Mouse (Mus musculus): ENCODE measurements around the gene Pkp3. TPM values are rescaled to one million over a fixed set of nuclear protein-coding genes. Genes with fewer than 3 reads are reported as not detected.

Gene Pkp3
- total RNA-seq, 2 experiments from 2014 or later: 3.8 to 9.7 TPM

Other genes with a start within 250 kb of the Pkp3 start
Only the 30 nearest of the 34 such genes appear.
- not detected in 2 replicates for gene Odf3, start 230.4 kb upstream of the Pkp3 start, total RNA-seq (2015)
- gene Odf3, start 230.4 kb upstream of the Pkp3 start, total RNA-seq (2017): not detected in 2 replicates
- not detected in 2 replicates for gene Gm45785, start 221.9 kb upstream of the Pkp3 start, total RNA-seq (2015)
- not detected in 2 replicates for gene Gm45785, start 221.9 kb upstream of the Pkp3 start, total RNA-seq (2017)
- gene Ric8a, start 221.3 kb upstream of the Pkp3 start, total RNA-seq (2015): 41.7 and 44.7 TPM in 2 replicates
- gene Ric8a, start 221.3 kb upstream of the Pkp3 start, total RNA-seq (2017): 29.7 and 30.4 TPM in 2 replicates
- gene Bet1l, start 220.6 kb upstream of the Pkp3 start, total RNA-seq (2015): 12.9 and 13.2 TPM in 2 replicates
- 15.5 and 37.7 TPM in 2 replicates for gene Bet1l, start 220.6 kb upstream of the Pkp3 start, total RNA-seq (2017)
- gene Psmd13, start 196.2 kb upstream of the Pkp3 start, total RNA-seq (2015): 87.5 and 89.5 TPM in 2 replicates
- 165 and 167 TPM in 2 replicates for gene Psmd13, start 196.2 kb upstream of the Pkp3 start, total RNA-seq (2017)
- gene Sirt3, start 195.9 kb upstream of the Pkp3 start, total RNA-seq (2015): 7.9 and 9.1 TPM in 2 replicates
- 6.7 and 9.5 TPM in 2 replicates for gene Sirt3, start 195.9 kb upstream of the Pkp3 start, total RNA-seq (2017)
- gene Cox8b, start 177.8 kb upstream of the Pkp3 start, total RNA-seq (2015): not detected in 2 replicates
- gene Cox8b, start 177.8 kb upstream of the Pkp3 start, total RNA-seq (2017): not detected in 2 replicates
- not detected in 2 replicates for gene Nlrp6, start 157.3 kb upstream of the Pkp3 start, total RNA-seq (2015)
- not detected in 2 replicates for gene Nlrp6, start 157.3 kb upstream of the Pkp3 start, total RNA-seq (2017)
- gene Pgghg, start 136.8 kb upstream of the Pkp3 start, total RNA-seq (2015): 8.7 and 9.3 TPM in 2 replicates
- gene Pgghg, start 136.8 kb upstream of the Pkp3 start, total RNA-seq (2017): 7.8 and 10.2 TPM in 2 replicates
- gene Ifitm5, start 127.9 kb upstream of the Pkp3 start, total RNA-seq (2015): 0.78 and 2.3 TPM in 2 replicates
- gene Ifitm5, start 127.9 kb upstream of the Pkp3 start, total RNA-seq (2017): 1.3 TPM in 1 of 2 replicates, not detected in the other
- gene Gm45717, start 122.3 kb upstream of the Pkp3 start, total RNA-seq (2015): not detected in 2 replicates
- gene Gm45717, start 122.3 kb upstream of the Pkp3 start, total RNA-seq (2017): 0.88 TPM in 1 of 2 replicates, not detected in the other
- 773 and 813 TPM in 2 replicates for gene Ifitm2, start 122.2 kb upstream of the Pkp3 start, total RNA-seq (2015)
- 401 and 447 TPM in 2 replicates for gene Ifitm2, start 122.2 kb upstream of the Pkp3 start, total RNA-seq (2017)
- gene Ifitm1, start 111.0 kb upstream of the Pkp3 start, total RNA-seq (2015): 110 and 111 TPM in 2 replicates
- gene Ifitm1, start 111.0 kb upstream of the Pkp3 start, total RNA-seq (2017): 48.4 and 56.3 TPM in 2 replicates
- gene Ifitm3, start 67.4 kb upstream of the Pkp3 start, total RNA-seq (2015): 2,002 and 2,201 TPM in 2 replicates
- gene Ifitm3, start 67.4 kb upstream of the Pkp3 start, total RNA-seq (2017): 715 and 839 TPM in 2 replicates
- 1,773 and 2,031 TPM in 2 replicates for gene Ifitm6, start 60.3 kb upstream of the Pkp3 start, total RNA-seq (2015)
- 1,518 and 1,657 TPM in 2 replicates for gene Ifitm6, start 60.3 kb upstream of the Pkp3 start, total RNA-seq (2017)
- not detected in 2 replicates for gene Gm17387, start 49.1 kb upstream of the Pkp3 start, total RNA-seq (2015)
- gene Gm17387, start 49.1 kb upstream of the Pkp3 start, total RNA-seq (2017): not detected in 2 replicates
- 1.5 and 3.0 TPM in 2 replicates for gene B4galnt4, start 17.1 kb upstream of the Pkp3 start, total RNA-seq (2015)
- 1.7 and 2.5 TPM in 2 replicates for gene B4galnt4, start 17.1 kb upstream of the Pkp3 start, total RNA-seq (2017)
- 7.5 and 9.3 TPM in 2 replicates for gene Sigirr, start 22.4 kb downstream of the Pkp3 start, total RNA-seq (2015)
- gene Sigirr, start 22.4 kb downstream of the Pkp3 start, total RNA-seq (2017): 7.7 and 8.2 TPM in 2 replicates
- gene Ano9, start 39.6 kb downstream of the Pkp3 start, total RNA-seq (2015): not detected in 2 replicates
- gene Ano9, start 39.6 kb downstream of the Pkp3 start, total RNA-seq (2017): not detected in 2 replicates
- gene Ptdss2, start 44.2 kb downstream of the Pkp3 start, total RNA-seq (2015): 7.1 and 10.2 TPM in 2 replicates
- gene Ptdss2, start 44.2 kb downstream of the Pkp3 start, total RNA-seq (2017): 1.9 and 2.6 TPM in 2 replicates
- gene Rnh1, start 94.6 kb downstream of the Pkp3 start, total RNA-seq (2015): 70.5 and 86.8 TPM in 2 replicates
- gene Rnh1, start 94.6 kb downstream of the Pkp3 start, total RNA-seq (2017): 74.2 and 94.3 TPM in 2 replicates
- gene Hras, start 115.8 kb downstream of the Pkp3 start, total RNA-seq (2015): 29.0 and 40.0 TPM in 2 replicates
- gene Hras, start 115.8 kb downstream of the Pkp3 start, total RNA-seq (2017): 20.7 and 27.1 TPM in 2 replicates
- gene Lrrc56, start 115.9 kb downstream of the Pkp3 start, total RNA-seq (2015): 2.1 and 2.2 TPM in 2 replicates
- gene Lrrc56, start 115.9 kb downstream of the Pkp3 start, total RNA-seq (2017): 1.3 and 4.3 TPM in 2 replicates
- gene Lmntd2, start 135.9 kb downstream of the Pkp3 start, total RNA-seq (2015): 0.36 TPM in 1 of 2 replicates, not detected in the other
- gene Lmntd2, start 135.9 kb downstream of the Pkp3 start, total RNA-seq (2017): 0.04 TPM in 1 of 2 replicates, not detected in the other
- 3.9 and 4.1 TPM in 2 replicates for gene Rassf7, start 137.6 kb downstream of the Pkp3 start, total RNA-seq (2015)
- 2.2 and 4.1 TPM in 2 replicates for gene Rassf7, start 137.6 kb downstream of the Pkp3 start, total RNA-seq (2017)
- 42.8 and 48.9 TPM in 2 replicates for gene Phrf1, start 150.6 kb downstream of the Pkp3 start, total RNA-seq (2015)
- 48.7 and 63.5 TPM in 2 replicates for gene Phrf1, start 150.6 kb downstream of the Pkp3 start, total RNA-seq (2017)
- gene Irf7, start 188.3 kb downstream of the Pkp3 start, total RNA-seq (2015): 42.6 and 50.5 TPM in 2 replicates
- gene Irf7, start 188.3 kb downstream of the Pkp3 start, total RNA-seq (2017): 60.6 and 65.6 TPM in 2 replicates
- gene Cdhr5, start 198.6 kb downstream of the Pkp3 start, total RNA-seq (2015): not detected in 2 replicates
- not detected in 2 replicates for gene Cdhr5, start 198.6 kb downstream of the Pkp3 start, total RNA-seq (2017)
- gene Sct, start 200.9 kb downstream of the Pkp3 start, total RNA-seq (2015): not detected in 2 replicates
- gene Sct, start 200.9 kb downstream of the Pkp3 start, total RNA-seq (2017): not detected in 2 replicates
- not detected in 2 replicates for gene Drd4, start 213.8 kb downstream of the Pkp3 start, total RNA-seq (2015)
- not detected in 2 replicates for gene Drd4, start 213.8 kb downstream of the Pkp3 start, total RNA-seq (2017)

All from megakaryocyte, adult 5-6 weeks (primary cell).